Mouse (Mus musculus) MEL (cell line): ENCODE data around the gene Pigh.

Experiments used
- CTCF ChIP-seq, 3 experiments: IDR thresholded peaks in 2 of 3; conservative IDR thresholded peaks in 1 of 3; 2 replicates each; pipeline ENCODE4 v1.5.1; 2011 to 2012; ENCODE audit warnings: low read length in 3 of 3, low read depth in 2 of 3, mild to moderate bottlenecking in 2 of 3, improper control_type of control experiment in 1 of 3, inconsistent platforms in 1 of 3, mixed read lengths in 1 of 3, moderate library complexity in 1 of 3; ENCODE audit not compliant: control insufficient read depth in 1 of 3, insufficient read depth in 1 of 3, poor library complexity in 1 of 3, severe bottlenecking in 1 of 3
- E2F4 ChIP-seq: IDR thresholded peaks from 2 replicates; pipeline ENCODE4 v1.6.1; 2011; ENCODE audit warnings: low read depth, low read length, improper control_type of control experiment, borderline replicate concordance
- JUND ChIP-seq: IDR thresholded peaks from 2 replicates; pipeline ENCODE4 v1.6.1; 2011; ENCODE audit warnings: low read depth, mild to moderate bottlenecking, improper control_type of control experiment, low read length
- NELFE ChIP-seq: IDR thresholded peaks from 2 replicates; pipeline ENCODE4 v1.6.1; 2011; ENCODE audit warnings: low read depth, low read length, improper control_type of control experiment
- POLR2A ChIP-seq, 2 experiments: IDR thresholded peaks; 2 replicates each; pipeline ENCODE4 v1.6.1; 2011 to 2012; ENCODE audit warnings: low read length in 2 of 2, mild to moderate bottlenecking in 2 of 2, control low read depth in 1 of 2, improper control_type of control experiment in 1 of 2, low read depth in 1 of 2, moderate library complexity in 1 of 2; ENCODE audit not compliant: control insufficient read depth in 1 of 2, insufficient read depth in 1 of 2, poor library complexity in 1 of 2

DNA sequence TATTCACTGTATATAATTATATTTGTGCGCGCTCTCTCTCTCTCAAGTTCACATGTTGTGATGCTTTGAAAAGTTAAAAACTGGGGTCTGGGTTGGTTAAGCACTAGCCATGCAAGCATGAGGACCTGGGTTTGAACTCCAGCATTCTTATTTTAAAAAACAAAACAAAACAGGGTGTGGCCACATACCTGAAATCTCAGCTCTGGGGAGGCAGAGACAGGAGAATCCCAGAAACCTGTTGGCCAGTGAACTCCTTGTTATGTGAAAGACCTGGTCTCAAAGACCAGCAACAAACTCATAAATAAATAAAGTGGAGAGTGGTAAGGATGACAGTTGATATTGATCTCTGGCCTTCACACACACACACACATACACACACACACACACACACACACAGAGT lies 55.1 kb downstream of the Pigh start:
- TF ChIP-seq JUND = no peak
- no peak for TF ChIP-seq E2F4
- TF ChIP-seq NELFE = no peak
- TF ChIP-seq CTCF (IDR thresholded peaks at IDR 0.05 in 2 of 3, conservative IDR thresholded peaks at IDR 0.05 in 1 of 3; ENCODE audit: control insufficient read depth in 1 of 3, insufficient read depth in 1 of 3, low read depth in 2 of 3, low read length in 3 of 3, poor library complexity in 1 of 3, severe bottlenecking in 1 of 3) = no peak
- no peak for TF ChIP-seq POLR2A (IDR thresholded peaks at IDR 0.05; ENCODE audit: control insufficient read depth in 1 of 2, insufficient read depth in 1 of 2, low read depth in 1 of 2, low read length in 2 of 2, poor library complexity in 1 of 2)
